Mouse (Mus musculus) myocyte (in vitro differentiated cells): ENCODE measurements at regions not wholly inside any gene's neighbourhood (a gene's known extent, or its start where the extent isn't known, plus 50 kb on each side); places are given as distances from the start of the nearest gene placed in this dataset.

Source experiments
- E2F4 ChIP-seq: IDR thresholded peaks from one replicate; pipeline ENCODE4 v1.6.1; 2011; ENCODE audit warnings: mild to moderate bottlenecking, control low read depth, moderate library complexity; ENCODE audit not compliant: insufficient read depth
- MYOD1 ChIP-seq, 3 experiments: IDR thresholded peaks; one replicate each; pipeline ENCODE4 v1.6.1; 2011; ENCODE audit warnings: control low read depth in 2 of 3, low read depth in 2 of 3, mild to moderate bottlenecking in 2 of 3, moderate library complexity in 1 of 3; ENCODE audit not compliant: insufficient read length in 2 of 3, control insufficient read depth in 1 of 3
- MYOG ChIP-seq, 3 experiments: IDR thresholded peaks; one replicate each; pipeline ENCODE4 v1.6.1; 2011; ENCODE audit warnings: control low read depth in 2 of 3, low read depth in 2 of 3, mild to moderate bottlenecking in 2 of 3; ENCODE audit not compliant: insufficient read length in 2 of 3, control insufficient read depth in 1 of 3, insufficient read depth in 1 of 3
- POLR2A ChIP-seq: IDR thresholded peaks from one replicate; pipeline ENCODE4 v1.6.1; 2011; ENCODE audit warnings: low read depth, mild to moderate bottlenecking, control low read depth, moderate library complexity; ENCODE audit not compliant: insufficient read length
- POLR2AphosphoS2 ChIP-seq: IDR thresholded peaks from one replicate; pipeline ENCODE4 v1.6.1; 2011; ENCODE audit warnings: low read depth, control low read depth; ENCODE audit not compliant: insufficient read length
- SRF ChIP-seq: IDR thresholded peaks from one replicate; pipeline ENCODE4 v1.6.1; 2011; ENCODE audit warnings: low read depth; ENCODE audit not compliant: control insufficient read depth, insufficient read length

- TF ChIP-seq MYOD1 (IDR thresholded peaks at IDR 0.05; ENCODE audit: control insufficient read depth in 1 of 3, insufficient read length in 2 of 3, low read depth in 2 of 3) (no peak), E2F4 (no peak), POLR2A (no peak), POLR2AphosphoS2 (no peak), MYOG (IDR thresholded peaks at IDR 0.05; ENCODE audit: control insufficient read depth in 1 of 3, insufficient read depth in 1 of 3, insufficient read length in 2 of 3, low read depth in 2 of 3) (no peak), SRF (no peak)
Measured at GRCm38 (mm10) chr12:10589537-10589936, 199.0 kb downstream of the Rdh14 start.
